Mouse (Mus musculus) cerebellum, postnatal 10 days (tissue): ENCODE results near the gene Gm20807.
"Not testable (repeated sequence)": the region's sequence is repeated elsewhere in the genome, so short reads cannot be mapped to it uniquely, and the experiment has no call there.

Experiments
- DNase-seq, 2 experiments: peaks; one replicate each; pipeline ENCODE4 v3.0.0; 2021; ENCODE audit warnings: mixed read lengths in 2 of 2

Gene Gm20807

DNA sequence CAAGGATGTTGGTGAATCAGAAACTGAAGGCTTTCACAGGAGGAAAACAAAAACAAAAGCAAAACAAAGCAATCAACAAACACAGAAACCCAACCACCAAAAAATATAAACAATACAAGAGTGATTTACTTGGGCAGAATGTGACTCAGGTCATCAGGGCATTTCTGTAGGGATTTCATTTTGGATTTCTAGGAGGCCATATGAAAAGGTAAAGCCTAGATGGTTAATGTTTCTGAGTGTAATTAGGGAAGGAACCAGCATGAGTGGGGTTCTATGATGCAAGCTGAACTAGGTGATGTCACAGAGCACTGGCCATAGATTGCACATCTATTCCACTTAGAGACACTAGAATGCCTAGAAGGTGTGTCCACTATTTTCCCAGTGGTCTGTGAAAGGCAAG is at the start of gene Gm20807:
Gene Gm20807 (plus strand): TSS at position 301 of the 400 bp plus-strand sequence.
- DNase-seq = not testable (repeated sequence)
